Mouse (Mus musculus) heart, adult 2 months (tissue): ENCODE measurements at regions not wholly inside any gene's neighbourhood (a gene's known extent, or its start where the extent isn't known, plus 50 kb on each side); places are given as distances from the start of the nearest gene placed in this dataset.

ENCODE experiments used
- CTCF ChIP-seq: fragments of 200-600 bp; IDR thresholded peaks from 2 replicates; pipeline ENCODE4 v1.8.1; 2022; ENCODE audit warnings: antibody characterized with exemption, mild to moderate bottlenecking, moderate library complexity
- EP300 ChIP-seq: fragments of 200-500 bp; IDR thresholded peaks from 2 replicates; pipeline ENCODE4 v1.6.1; 2011; ENCODE audit warnings: low read depth, low read length, control low read depth; ENCODE audit not compliant: insufficient read depth

GRCm38 (mm10) chr10:66921776-66922175, 174.1 kb upstream of the Jmjd1c start:
- TF ChIP-seq CTCF: no peak
- TF ChIP-seq EP300: no peak
